Mouse (Mus musculus): ENCODE measurements around the gene Arhgap23.

Arhgap23 gene

GRCm38 (mm10) chr11:97499865-97500719 is 84.8 kb downstream of the Arhgap23 start, which contains the start of gene 4933428G20Rik:
TSS of gene 4933428G20Rik (minus strand) at chr11:97500340.
- DNase-seq (ENCODE audit: extremely low read depth, insufficient read length, low spot score) = no peak

GRCm38 (mm10) chr11:97500720-97501448 is 85.6 kb downstream of the Arhgap23 start:
- DNase-seq (ENCODE audit: extremely low read depth, insufficient read length, low spot score) = no peak

GRCm38 (mm10) chr11:97502383-97502782 is 87.0 kb downstream of the Arhgap23 start:
- DNase-seq (ENCODE audit: extremely low read depth, insufficient read length, low spot score) = no peak

DNA sequence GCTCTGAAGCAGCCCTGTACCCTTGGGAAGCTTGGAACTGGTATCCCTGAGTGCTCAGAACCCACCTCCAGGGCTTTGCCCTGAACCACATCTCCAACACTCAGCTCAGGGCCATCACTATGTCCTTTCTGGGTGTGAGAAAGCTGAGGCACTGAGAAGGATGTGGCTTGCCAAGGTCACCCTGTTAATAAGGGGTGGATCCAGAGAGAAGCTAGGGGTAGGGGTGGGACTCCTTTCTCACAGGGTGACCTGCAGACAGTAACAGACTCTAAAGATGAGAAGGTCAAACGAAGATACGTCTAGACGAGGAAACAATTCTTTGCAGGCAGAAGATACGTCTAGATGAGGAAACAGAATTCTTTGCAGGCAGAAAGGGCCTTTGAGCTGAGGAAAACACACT is 87.5 kb downstream of the Arhgap23 start:
- DNase-seq (ENCODE audit: extremely low read depth, insufficient read length, low spot score) = no peak

DNA sequence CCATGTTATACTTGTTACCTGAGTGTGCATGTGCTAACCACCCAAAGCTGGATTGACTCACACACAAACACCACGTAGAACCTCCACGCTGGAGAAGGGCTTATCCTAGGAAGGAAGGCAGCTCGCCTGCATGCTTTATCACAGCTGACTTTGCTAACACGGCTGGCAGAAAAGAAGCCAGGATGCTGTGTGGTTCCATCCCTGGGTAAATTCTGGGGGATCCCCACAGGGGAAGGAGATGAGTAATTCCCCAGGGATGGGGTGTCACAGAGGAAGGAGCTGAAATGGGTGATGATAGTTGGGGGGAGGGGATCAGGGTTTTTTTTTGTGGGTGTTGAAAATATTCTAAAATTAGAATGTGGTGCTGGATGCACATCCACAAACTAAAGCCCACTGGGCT is 90.5 kb downstream of the Arhgap23 start:
- no peak for DNase-seq (ENCODE audit: extremely low read depth, insufficient read length, low spot score)

DNA sequence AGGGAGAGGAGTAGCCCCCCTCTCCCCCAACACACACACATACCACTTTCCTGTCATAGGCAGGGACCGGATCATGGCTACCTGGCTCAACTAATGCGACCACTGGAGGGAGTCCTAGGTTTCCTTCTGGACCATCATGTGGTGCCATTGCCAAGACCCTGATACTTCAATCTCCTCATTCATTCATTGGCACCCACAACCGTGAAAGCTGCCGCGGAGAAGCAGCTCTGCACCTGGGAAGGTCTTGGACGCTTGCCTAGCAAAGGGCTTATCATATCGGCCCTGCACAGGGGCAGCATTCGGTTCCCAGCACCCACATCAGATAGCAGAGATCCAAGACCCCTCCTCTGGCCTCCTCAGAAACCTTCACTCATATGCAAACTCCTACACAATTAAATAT is 91.0 kb downstream of the Arhgap23 start:
- no peak for DNase-seq (ENCODE audit: extremely low read depth, insufficient read length, low spot score)

GRCm38 (mm10) chr11:97508198-97508597 is 92.9 kb downstream of the Arhgap23 start:
- DNase-seq (ENCODE audit: extremely low read depth, insufficient read length, low spot score) = no peak

GRCm38 (mm10) chr11:97509058-97509457 is 93.7 kb downstream of the Arhgap23 start:
- no peak for DNase-seq (ENCODE audit: extremely low read depth, insufficient read length, low spot score)

GRCm38 (mm10) chr11:97509715-97510485 is 94.6 kb downstream of the Arhgap23 start:
- no peak for DNase-seq (ENCODE audit: extremely low read depth, insufficient read length, low spot score)

DNA sequence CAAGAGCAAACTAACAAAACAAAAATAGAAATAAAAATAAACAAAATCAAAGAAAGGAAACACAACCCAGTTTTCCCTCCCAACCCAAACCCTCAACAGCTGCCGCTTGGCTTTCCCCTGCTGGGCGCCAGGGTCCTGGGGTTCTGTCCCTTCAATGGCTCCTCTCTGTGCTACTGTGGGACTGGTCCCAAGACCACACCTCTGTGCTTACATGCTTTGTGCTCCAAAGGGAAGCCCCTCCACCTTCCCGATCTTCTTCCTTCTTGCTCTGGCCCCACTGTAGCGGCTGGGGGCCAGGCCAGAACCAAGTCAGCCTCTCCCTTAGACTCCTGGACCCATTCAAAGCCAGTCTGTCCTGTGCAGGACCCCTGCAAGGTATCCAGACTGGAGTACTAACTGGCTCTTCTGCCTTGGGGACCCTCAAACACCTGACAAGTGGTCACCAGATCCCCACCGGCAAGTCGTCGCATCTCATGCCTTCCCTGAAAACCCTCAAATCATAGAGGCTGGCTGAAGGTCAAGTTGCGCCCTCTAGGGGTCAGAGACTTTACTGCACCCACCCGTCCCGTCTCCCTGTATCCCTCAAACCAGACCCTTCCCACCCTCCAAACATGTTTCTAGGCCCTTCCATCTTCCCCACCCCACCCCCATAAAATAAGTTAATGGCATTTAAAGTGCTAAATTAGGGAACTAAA is 95.8 kb downstream of the Arhgap23 start:
- DNase-seq (ENCODE audit: extremely low read depth, insufficient read length, low spot score) = no peak

DNA sequence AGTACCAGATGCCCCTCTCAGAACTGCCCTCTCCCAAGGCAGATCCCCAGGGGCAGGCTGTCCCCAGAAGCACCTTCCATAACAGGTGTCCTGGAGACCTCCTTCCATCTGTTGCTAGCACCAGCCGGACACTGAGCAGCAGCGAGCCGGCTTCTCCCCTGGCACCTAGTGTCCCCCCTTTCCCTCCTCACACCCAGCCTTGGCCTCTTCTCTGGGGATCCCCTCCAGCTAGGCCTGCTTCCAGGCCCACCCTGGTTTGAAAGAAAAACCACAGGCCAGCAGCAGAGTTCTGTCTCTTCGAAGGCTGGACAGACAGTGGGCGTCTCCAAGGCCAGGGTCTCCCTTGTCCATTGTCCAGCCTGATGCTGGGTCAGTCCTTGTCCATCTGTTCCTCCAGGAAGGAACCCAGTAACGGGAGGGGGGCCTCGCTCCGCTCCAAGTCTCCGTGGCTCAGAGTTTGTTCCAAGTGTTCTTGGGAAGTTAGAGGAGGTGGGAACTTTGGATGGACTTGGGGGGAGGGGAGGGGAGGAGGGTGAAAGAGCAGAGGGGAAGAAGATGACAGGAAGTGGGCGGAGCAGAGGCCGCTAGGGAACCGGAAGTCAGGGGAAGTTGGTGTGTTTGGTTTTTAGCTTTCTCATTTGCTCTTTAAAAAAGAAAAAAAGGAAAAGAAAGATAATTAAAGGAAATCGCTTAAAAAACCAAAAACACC is 96.5 kb downstream of the Arhgap23 start:
- DNase-seq (ENCODE audit: extremely low read depth, insufficient read length, low spot score) = no peak

- no peak for DNase-seq (ENCODE audit: extremely low read depth, insufficient read length, low spot score)
Observed at GRCm38 (mm10) chr11:97512511-97512910, 97.2 kb downstream of the Arhgap23 start.

DNA sequence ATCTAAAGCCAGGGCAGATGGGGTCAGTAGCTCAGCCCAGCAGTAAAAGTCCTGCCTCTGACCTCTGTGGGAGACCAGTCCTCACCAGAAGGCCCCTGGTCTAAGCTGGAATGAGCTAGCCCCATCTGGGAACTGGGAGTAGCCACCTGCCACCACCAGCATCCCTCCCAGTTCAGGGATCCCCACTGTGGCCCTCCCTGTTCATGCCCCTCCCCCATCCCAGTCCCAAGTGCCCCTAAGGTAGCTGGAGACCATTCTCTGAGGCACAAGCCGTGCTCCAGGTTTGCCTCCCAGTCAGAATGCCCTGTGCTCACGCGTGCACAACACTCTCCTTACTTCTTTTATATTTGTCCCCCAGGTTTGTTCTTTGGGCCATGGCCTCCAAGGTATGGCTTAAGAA is 97.7 kb downstream of the Arhgap23 start:
- DNase-seq (ENCODE audit: extremely low read depth, insufficient read length, low spot score) = no peak

- no peak for DNase-seq (ENCODE audit: extremely low read depth, insufficient read length, low spot score)
Observed at GRCm38 (mm10) chr11:97520541-97520940, 105.2 kb downstream of the Arhgap23 start.

DNA sequence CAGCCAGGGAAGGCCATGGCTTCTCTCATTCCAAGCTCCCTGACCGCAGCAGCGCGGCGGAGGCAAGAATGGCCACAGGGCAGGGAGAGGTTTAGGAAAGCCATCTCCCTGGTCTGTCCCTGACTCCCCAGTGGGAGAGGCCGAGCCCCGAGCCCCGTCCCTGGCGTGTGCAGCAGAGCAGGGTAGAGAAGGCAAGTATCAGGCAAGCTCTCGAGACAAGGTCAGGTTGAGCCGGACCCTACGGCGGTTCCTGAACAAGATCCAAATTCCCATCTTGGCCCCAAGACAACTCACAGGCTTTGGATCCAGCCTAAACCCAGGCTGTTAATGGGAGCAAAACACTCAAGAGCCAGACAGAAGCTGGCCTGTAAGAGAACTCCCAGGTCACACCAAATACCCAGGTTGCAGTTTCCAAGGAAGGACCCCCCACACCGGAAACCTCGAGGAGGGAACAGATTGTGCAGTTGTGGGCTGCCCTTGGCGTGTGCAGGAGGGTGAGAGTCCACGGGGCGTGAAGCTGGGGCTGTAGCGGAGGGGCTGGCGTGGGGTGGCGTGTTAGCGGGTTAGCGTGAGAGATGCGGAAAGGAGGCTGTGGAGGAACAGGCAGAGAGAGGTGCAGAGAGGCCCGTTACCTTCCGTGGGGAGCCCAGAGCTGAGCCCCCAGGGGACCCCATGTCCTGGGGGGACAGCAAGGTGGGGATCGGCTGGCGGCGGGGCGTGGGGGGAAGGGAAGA is 106.6 kb downstream of the Arhgap23 start:
- no peak for DNase-seq (ENCODE audit: extremely low read depth, insufficient read length, low spot score)

DNA sequence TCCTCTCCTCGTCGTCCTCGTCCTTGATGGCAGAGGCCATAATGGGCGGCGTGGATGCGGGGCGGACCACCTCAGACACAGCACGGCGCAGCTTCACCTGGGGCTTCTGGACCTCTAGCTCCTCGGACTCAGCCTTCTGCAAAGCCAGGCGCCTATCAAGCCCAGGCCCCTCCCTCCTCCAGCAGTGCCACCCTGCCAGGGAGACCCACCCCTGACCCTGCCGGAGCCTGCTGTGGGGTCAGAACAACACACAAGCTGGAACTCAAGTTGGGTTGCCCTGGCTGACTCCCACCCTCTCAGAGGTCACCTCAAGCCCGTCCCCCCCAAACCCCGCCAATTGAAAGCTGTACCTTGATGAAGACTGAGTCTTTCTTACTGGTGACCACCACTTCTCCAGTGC is 107.8 kb downstream of the Arhgap23 start:
- no peak for DNase-seq (ENCODE audit: extremely low read depth, insufficient read length, low spot score)

DNA sequence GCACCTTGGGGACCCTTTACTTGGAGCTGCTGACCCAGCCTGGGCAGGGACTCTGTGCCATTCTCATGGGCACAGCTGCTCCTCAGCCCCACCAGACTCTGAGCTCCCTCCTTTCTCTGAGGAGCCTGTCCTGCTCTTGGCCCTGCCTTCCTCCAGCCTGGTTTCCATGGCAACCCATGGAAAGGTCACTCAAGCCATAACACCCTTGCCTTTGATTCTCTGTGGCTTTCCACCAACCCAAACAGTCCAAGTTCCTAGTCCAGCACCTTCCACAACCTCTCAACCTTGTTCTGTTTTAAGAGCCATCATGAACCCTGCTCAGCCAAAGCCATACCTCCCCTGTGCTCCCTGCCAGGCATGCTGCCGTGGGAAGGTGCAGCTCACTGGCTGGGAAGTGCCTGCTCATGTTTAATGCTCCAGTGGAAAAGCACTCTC is 108.5 kb downstream of the Arhgap23 start:
- no peak for DNase-seq (ENCODE audit: extremely low read depth, insufficient read length, low spot score)

GRCm38 (mm10) chr11:97524306-97524705 is 109.0 kb downstream of the Arhgap23 start:
- no peak for DNase-seq (ENCODE audit: extremely low read depth, insufficient read length, low spot score)

DNA sequence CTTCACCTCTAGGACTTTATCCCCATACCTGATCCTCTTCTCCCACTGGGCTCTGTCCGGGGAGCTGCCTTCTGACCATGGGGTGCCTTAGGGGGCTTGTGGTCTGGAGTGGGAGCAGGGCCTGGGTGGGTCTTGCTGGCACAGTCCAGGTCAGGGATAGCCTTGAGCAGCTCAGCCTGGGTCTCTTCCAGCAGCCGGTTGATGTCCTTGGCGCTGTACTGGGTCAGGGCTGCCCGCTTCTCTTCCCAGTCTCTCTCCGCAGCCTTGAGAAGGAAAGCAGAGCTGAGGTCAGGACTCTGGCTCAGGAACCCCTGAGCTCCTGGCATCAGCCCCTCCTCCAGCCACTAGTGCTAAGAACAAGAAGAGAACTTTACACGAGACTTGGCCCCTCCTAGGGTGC is 110.0 kb downstream of the Arhgap23 start:
- no peak for DNase-seq (ENCODE audit: extremely low read depth, insufficient read length, low spot score)

Data from 3134 (cell line).